Mouse (Mus musculus) embryonic fibroblast, embryonic 13.5 days (primary cell): ENCODE measurements around the gene 1700049E17Rik2. TPM values are rescaled to one million over a fixed set of nuclear protein-coding genes. Genes with fewer than 3 reads are reported as not detected.
"Not testable (repeated sequence)": the region's sequence is repeated elsewhere in the genome, so short reads cannot be mapped to it uniquely, and the experiment has no call there.

Source experiments
- H3K27ac ChIP-seq: 2 replicates; pipeline ENCODE4 v1.5.1; 2012; ENCODE audit warnings: low read length, control low read depth, inconsistent platforms; ENCODE audit not compliant: insufficient read depth
- H3K4me1 ChIP-seq: 2 replicates; pipeline ENCODE4 v1.6.1; 2011; ENCODE audit warnings: low read length; ENCODE audit not compliant: control insufficient read depth, insufficient read depth
- H3K4me3 ChIP-seq: 2 replicates; pipeline ENCODE4 v1.5.1; 2011; ENCODE audit warnings: mild to moderate bottlenecking, control low read depth, low read length; ENCODE audit not compliant: insufficient read depth
- polyA plus RNA-seq: library from polyadenylated mRNA; stranded (reverse); fragments of >200 nt; gene quantifications from 2 replicates; pipeline ENCODE4 v1.2.4, GENCODE M21; 2011; ENCODE audit warnings: low read depth; ENCODE audit not compliant: missing spikeins, insufficient read length

1700049E17Rik2 gene
- polyA plus RNA-seq: not detected in 2 replicates

DNA sequence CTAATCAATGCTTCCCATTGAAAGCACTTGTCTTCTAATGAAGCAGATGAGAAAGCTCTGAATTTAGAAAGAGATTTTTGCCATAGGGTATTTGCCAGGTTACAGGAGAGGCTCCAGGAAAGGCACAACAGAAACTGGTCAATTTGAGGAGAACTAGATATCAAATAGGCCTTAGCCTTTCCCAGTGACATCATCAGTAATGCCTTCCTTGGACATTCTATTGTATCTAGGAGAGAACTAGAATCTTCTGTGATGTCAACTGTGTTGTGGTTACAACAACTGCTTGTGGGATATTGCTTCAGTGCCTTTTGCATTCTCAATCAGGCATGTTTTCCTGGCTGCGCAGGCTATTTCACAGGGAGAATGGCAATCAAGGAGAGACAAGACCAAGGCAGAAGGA lies at the start of gene 1700049E17Rik2:
Gene 1700049E17Rik2, plus strand, starts transcription at position 301 of the 400 bp plus-strand sequence.
- not testable (repeated sequence) for H3K4me3 ChIP-seq, H3K4me1 ChIP-seq, H3K27ac ChIP-seq

DNA sequence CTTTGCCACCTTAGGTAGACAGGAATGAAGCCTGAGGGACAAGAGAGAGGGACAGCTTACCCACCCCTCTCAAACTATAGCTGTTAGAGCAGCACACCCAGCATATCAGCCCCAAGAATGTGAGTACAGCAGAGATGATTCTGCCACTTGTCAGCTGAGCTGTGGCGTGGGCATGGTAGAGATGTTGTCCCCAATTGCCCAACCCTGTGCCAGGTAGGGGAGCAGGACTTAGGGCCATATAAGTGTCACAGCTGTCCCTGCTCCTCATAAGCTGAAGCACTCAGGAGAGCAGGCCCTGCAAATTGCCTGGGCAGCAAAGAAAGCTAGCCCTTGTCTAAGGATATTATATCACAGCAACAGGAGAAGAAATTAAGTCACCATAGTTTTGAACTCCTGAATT lies 48.3 kb upstream of the 1700049E17Rik2 start:
- not testable (repeated sequence) for H3K27ac ChIP-seq, H3K4me1 ChIP-seq, H3K4me3 ChIP-seq

GRCm38 (mm10) chr14:41555483-41555882 lies 17.5 kb upstream of the 1700049E17Rik2 start, which contains the start of gene Gm7970:
Gene Gm7970, minus strand, starts transcription at chr14:41555583.
- not testable (repeated sequence) for H3K27ac ChIP-seq, H3K4me3 ChIP-seq, H3K4me1 ChIP-seq

GRCm38 (mm10) chr14:41586346-41586745 lies 13.3 kb downstream of the 1700049E17Rik2 start:
- H3K27ac ChIP-seq, H3K4me3 ChIP-seq, H3K4me1 ChIP-seq: not testable (repeated sequence)

DNA sequence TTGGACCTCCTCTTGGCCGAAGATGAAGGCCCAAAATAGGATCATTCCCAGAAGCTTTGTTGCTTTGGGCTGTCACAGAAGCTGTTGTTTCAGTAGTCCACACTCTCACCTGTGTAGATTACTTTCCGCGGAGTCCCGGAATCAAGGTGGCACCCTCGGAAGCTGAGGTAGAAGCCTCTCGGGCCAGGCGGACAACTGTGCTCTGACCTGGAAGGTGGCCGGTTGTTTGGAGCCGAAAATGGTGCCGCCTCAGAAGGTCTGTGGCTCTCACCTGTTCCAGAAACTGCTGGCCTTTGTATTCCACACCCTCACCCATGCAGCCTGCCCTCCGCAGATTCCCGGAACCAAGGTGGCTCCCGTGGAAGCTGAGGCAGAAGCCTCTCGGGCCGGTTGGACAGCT lies 27.9 kb downstream of the 1700049E17Rik2 start:
- H3K4me1 ChIP-seq, H3K27ac ChIP-seq, H3K4me3 ChIP-seq: not testable (repeated sequence)

- not testable (repeated sequence) for H3K4me3 ChIP-seq, H3K27ac ChIP-seq, H3K4me1 ChIP-seq
Measured at GRCm38 (mm10) chr14:41610690-41611089, 37.7 kb downstream of the 1700049E17Rik2 start.

DNA sequence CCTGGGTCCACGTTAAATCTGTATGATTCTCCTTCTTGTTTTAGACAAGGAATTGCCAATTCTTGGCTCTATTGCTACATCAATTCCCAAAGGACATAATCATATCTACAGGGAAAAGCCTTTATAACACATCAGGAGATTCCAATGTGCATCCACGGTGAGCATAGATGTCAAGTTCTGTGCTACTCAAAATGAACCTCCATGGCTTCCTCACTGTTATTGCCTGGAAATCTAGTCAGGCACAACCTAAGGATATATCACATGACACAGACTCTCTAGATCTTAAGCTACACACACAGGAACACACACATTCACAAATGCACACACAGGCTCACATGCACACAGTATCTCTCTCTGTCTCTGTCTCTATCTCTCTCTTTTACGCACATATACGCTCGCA lies 49.5 kb downstream of the 1700049E17Rik2 start:
- not testable (repeated sequence) for H3K4me3 ChIP-seq, H3K4me1 ChIP-seq, H3K27ac ChIP-seq

- H3K27ac ChIP-seq, H3K4me1 ChIP-seq, H3K4me3 ChIP-seq: not testable (repeated sequence)
Measured at GRCm38 (mm10) chr14:41624512-41624911, 51.5 kb downstream of the 1700049E17Rik2 start, which contains the start of gene Gm3072. Gene Gm3072, minus strand, starts transcription at chr14:41624612.

DNA sequence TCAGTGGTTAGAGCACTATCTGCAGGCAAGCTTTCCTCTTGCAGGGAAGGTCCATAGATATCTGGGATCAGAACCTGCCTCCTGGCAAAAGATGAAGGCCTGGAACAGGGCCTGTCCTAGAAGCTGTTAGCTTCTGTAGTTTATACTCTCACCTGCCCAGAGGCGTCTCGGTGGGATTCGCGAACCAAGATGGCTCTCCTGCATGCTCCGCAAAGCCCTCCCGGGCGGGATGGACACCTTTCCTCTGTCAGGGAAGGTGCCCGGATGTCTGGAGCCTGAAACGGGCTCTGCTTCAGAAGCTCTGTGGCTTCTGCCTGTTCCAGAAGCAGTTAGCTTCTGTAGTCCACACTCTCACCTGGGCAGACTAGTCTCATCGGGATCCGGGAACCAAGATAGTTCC lies 57.1 kb downstream of the 1700049E17Rik2 start:
- not testable (repeated sequence) for H3K4me3 ChIP-seq, H3K27ac ChIP-seq, H3K4me1 ChIP-seq

Other genes with a start within 250 kb of the 1700049E17Rik2 start
- gene Gm5798, start 224.6 kb upstream of the 1700049E17Rik2 start, polyA plus RNA-seq: not detected in 2 replicates
- gene Gm7945, start 186.8 kb upstream of the 1700049E17Rik2 start, polyA plus RNA-seq: not detected in 2 replicates
- gene Gm6482, start 164.9 kb upstream of the 1700049E17Rik2 start, polyA plus RNA-seq: not detected in 2 replicates
- not detected in 2 replicates for gene Gm7954, start 119.7 kb upstream of the 1700049E17Rik2 start, polyA plus RNA-seq
- not detected in 2 replicates for gene Gm3486, start 83.7 kb upstream of the 1700049E17Rik2 start, polyA plus RNA-seq
- gene Gm7970, start 17.6 kb upstream of the 1700049E17Rik2 start, polyA plus RNA-seq: not detected in 2 replicates
- not detected in 2 replicates for gene Gm3072, start 51.4 kb downstream of the 1700049E17Rik2 start, polyA plus RNA-seq
- gene Gm3676, start 73.3 kb downstream of the 1700049E17Rik2 start, polyA plus RNA-seq: not detected in 2 replicates
- gene Gm8068, start 128.7 kb downstream of the 1700049E17Rik2 start, polyA plus RNA-seq: not detected in 2 replicates
- not detected in 2 replicates for gene Gm7929, start 177.4 kb downstream of the 1700049E17Rik2 start, polyA plus RNA-seq
- gene Gm47189, start 199.2 kb downstream of the 1700049E17Rik2 start, polyA plus RNA-seq: not detected in 2 replicates